Mouse (Mus musculus): ENCODE measurements around the gene Plcb1.
A peak's percentile ranks its signal among the peaks of the same experiment; 100 is the strongest.

Plcb1 gene

GRCm38 (mm10) chr2:134785970-134786855, at the start of gene Plcb1:
Gene Plcb1, plus strand, starts transcription at chr2:134786067.
- DNase-seq (ENCODE audit: low spot score in 2 of 2): peak; percentile 21 to 27

DNA sequence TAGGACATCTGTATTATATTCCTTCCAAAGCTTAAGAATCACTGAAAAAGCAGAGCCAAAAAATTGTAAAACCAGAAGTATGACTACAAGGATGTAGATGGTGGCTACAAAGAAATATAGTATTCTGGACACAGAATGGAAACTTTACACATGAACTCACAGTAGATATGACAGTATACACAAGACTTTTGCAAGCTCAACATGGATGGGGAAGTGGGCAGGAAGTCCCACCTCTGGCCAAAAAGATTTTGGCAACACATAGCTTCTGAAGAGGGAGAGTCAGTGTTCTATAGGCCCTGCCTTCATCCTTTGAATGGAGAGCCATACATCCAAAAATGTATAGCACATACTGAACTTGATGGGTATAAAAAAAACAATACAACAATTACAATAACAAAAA, 30.3 kb upstream of the Plcb1 start:
- no peak for DNase-seq (ENCODE audit: low spot score in 2 of 2)

GRCm38 (mm10) chr2:134756086-134756485, 29.8 kb upstream of the Plcb1 start:
- DNase-seq (ENCODE audit: low spot score in 2 of 2): no peak

GRCm38 (mm10) chr2:134761029-134761428, 24.8 kb upstream of the Plcb1 start:
- DNase-seq (ENCODE audit: low spot score in 2 of 2): no peak

DNA sequence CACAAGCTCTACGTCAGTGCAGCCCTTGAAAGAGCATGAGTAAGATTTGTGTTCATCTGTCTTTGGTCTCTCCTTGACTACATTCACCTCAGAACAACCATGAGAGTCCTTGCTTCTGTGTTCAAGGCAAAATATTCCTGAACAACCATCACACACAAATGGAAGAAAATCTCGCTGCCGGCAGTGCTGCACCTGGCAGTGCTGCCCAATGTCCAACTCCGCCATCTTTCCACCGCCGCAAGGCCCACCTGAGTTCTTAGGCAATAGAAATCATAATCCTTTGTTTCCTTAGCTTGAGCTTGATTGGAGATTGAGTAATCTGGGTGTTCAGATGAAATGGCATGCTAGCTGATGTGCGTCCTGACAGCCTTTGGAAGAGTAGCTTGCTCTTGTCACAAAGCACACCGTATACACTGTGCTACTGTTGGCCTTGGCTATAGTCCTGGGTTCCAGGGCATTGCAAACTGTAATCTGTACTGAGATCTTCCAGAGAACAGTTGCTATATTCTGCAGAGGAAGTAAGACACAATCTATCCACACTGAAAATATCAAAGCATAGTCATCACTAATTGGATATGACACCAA, 22.4 kb upstream of the Plcb1 start:
- DNase-seq (ENCODE audit: low spot score in 2 of 2): no peak

GRCm38 (mm10) chr2:134764506-134764905, 21.4 kb upstream of the Plcb1 start:
- no peak for DNase-seq (ENCODE audit: low spot score in 2 of 2)

DNA sequence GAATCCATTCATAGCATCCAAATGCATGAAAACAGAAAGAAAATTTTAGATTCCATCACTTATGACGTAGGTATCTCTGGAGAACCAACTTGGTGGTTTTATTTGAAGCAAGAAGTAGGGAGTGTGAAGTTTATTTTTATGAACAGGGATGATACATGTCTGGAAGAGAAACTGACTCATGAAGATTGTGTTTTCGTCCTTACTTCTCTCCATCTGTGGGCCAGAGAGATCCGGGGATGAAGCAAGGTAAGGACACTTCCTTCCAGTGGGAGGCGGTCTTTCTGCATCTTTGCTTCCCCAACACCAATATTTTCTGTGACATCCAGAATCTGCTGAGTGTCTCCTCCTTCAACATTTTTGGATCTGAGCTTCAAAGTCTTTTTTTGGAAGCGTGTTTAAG, 6.0 kb upstream of the Plcb1 start:
- DNase-seq (ENCODE audit: low spot score in 2 of 2): no peak

DNA sequence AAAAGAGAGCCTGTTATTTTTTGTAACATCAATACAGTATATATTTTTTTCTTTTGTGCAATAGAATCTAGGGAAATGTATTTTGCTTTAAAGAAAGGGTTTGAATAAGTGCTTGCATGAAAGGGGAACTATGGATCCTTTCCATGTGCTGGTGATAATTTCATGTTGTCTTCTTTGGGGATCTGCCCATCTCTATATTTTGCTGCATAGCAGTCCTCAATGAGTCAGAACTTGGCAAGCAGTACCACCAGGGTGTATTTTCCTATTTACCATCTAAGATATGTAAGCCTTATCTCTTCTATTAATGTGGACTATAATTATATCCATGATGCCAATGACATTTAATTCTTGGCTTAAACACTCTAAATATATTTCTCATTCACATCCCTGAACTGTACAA, 5.6 kb upstream of the Plcb1 start:
- no peak for DNase-seq (ENCODE audit: low spot score in 2 of 2)

GRCm38 (mm10) chr2:134786856-134787250, 986 bp downstream of the Plcb1 start:
- DNase-seq (ENCODE audit: low spot score in 2 of 2): no peak

DNA sequence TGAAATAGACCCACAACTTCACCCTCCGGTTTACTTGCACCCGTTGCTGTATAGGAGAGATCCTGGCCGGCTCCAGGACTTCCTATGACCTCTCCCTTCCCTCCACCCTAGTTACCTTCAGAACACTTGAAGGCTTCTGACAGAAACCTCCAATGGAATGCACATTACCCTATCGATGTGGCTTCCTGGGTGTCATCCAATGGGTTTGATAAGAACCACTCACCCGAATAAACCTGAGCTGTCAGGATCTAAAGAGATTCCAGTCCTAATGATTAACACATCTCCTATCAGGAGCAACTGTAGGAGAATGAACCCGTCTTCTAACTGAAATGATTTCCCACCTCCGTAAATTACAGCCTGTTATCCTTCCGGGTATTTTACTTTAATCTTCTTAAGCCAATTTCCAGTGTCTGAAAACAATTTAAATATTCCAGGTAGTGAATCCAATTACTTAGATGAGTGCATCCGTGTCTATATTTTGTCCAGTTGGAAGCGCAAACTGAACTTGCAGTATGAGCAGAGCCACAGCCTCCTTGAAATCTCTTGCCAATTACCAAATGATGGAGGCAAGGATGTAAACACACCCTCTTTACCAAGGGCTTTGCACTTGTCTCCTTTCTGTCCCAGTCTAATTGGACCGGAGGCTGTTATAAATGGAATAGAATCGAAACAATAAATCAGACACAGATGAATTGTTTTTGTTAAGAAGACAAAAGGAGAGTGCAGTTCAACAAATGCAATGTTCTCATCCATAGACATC, 1.6 kb downstream of the Plcb1 start:
- no peak for DNase-seq (ENCODE audit: low spot score in 2 of 2)

DNA sequence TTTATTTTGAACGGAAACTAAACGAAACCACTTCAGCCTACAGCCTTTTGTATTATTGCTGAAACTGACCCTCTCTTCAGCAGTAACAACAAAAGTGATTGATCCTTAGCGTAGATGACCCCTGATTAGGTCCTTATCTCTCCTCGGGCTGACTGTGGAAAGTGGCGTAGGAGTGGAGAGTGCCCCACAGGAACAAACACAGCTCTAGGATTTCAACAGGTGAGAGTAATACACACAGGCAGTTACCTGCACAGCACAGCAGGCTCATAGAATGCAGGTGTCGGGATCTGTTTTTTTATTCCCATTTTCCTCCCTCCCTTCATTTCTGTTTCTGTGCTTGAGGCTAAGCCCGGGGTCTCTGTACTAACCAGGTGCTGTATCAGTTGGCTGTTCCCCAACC, 7.1 kb downstream of the Plcb1 start:
- DNase-seq (ENCODE audit: low spot score in 2 of 2): no peak

- no peak for DNase-seq (ENCODE audit: low spot score in 2 of 2)
Observed at GRCm38 (mm10) chr2:134800226-134800625, 14.4 kb downstream of the Plcb1 start.

GRCm38 (mm10) chr2:134816383-134816782, 30.5 kb downstream of the Plcb1 start:
- DNase-seq (ENCODE audit: low spot score in 2 of 2): no peak

GRCm38 (mm10) chr2:134817058-134817840, 31.4 kb downstream of the Plcb1 start:
- DNase-seq (ENCODE audit: low spot score in 2 of 2): no peak

- DNase-seq (ENCODE audit: low spot score in 2 of 2): no peak
Observed at GRCm38 (mm10) chr2:134821176-134821575, 35.3 kb downstream of the Plcb1 start.

GRCm38 (mm10) chr2:134825645-134826044, 39.8 kb downstream of the Plcb1 start:
- DNase-seq (ENCODE audit: low spot score in 2 of 2): no peak

- DNase-seq (ENCODE audit: low spot score in 2 of 2): no peak
Observed at GRCm38 (mm10) chr2:134826111-134827005, 40.5 kb downstream of the Plcb1 start.

DNA sequence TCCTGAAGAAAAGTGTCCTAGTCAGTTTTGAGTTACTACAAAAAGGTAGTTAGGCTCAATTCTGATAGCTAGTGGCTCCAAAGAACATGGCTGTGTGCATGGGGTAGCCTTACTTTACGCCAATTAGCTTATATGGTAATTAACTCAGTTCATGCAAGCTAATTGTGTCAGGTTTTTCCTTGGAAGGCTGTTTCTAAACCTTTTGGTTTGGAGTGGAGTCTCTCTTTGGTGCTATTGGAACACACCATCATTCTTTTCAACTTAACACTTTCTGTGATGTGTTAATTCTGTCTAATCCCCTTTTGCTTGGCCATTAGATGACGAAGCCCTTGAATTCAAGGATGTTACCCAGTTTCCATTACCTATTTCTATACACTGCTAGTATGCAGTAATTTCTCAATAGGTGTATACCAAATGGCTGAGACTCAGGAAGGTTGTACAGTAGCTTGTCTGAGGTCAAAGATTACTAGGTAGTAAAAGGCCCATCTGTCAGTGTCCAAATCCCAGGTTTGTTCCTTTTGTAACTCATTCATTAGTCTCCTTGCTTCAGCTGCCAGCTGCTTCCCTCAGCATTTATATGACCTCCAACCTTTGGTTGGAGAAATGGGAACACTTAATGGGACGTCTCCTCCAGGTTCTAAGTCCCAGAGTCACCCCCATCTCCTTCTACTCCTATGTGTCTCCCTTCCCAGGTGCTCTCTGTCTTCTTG, 42.1 kb downstream of the Plcb1 start:
- DNase-seq (ENCODE audit: low spot score in 2 of 2): no peak

GRCm38 (mm10) chr2:134831861-134832260, 46.0 kb downstream of the Plcb1 start:
- DNase-seq (ENCODE audit: low spot score in 2 of 2): no peak

DNA sequence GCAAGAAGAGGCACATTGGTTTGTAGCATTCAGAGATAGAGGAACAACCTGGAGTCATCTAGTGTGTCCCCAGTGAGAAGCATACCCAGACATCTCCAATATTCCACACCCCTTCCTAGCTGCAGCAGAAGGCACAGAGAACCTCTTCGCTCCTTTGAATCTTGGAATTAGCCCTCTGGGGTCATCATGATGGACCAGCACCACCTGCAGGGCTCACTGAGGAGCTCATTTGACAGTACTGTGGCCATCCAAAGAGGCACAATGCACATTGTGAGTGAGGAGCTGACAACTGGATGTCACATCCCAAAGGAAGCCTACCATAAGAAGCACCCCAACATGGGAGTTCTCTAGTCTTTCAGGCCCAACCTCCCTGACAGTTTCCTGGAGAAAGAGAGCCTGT, 50.2 kb downstream of the Plcb1 start:
- DNase-seq (ENCODE audit: low spot score in 2 of 2): no peak

Measured in spleen, postnatal 36 days (tissue).